Mouse (Mus musculus) G1E (cell line): ENCODE measurements at regions not wholly inside any gene's neighbourhood (a gene's known extent, or its start where the extent isn't known, plus 50 kb on each side); places are given as distances from the start of the nearest gene placed in this dataset.

Source experiments
- CTCF ChIP-seq: IDR thresholded peaks from 2 replicates; pipeline ENCODE4 v1.5.1; 2012; ENCODE audit warnings: low read depth, low read length, inconsistent platforms, mixed read lengths
- GATA1 ChIP-seq: IDR thresholded peaks from 2 replicates; pipeline ENCODE4 v1.6.1; 2012; ENCODE audit warnings: borderline replicate concordance, low read length, inconsistent platforms, mixed read lengths

DNA sequence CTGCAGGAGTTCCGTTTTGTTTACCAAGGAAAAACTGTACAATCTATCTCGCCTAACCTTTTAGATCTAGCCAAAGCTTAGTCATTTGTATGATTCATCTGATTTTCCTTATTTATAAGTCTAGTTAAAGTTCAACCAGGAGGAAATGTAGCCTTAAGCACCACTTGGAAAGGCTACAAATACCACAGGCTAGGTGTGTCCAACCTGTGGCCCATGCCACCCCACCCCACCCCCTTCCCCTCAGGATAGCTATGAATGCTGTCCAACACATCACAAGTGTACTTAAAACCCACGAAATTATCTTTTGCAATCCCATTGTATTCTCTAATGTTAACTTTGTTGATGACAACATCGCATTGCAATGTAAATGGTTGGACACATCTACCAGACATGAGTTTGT, 102.9 kb upstream of the Klf14 start:
- TF ChIP-seq GATA1: no peak
- no peak for TF ChIP-seq CTCF
